Mouse (Mus musculus) CH12.LX (cell line): ENCODE measurements around the gene Actr8. TPM values are rescaled to one million over a fixed set of nuclear protein-coding genes. Genes with fewer than 3 reads are reported as not detected.

ENCODE experiments used
- DNase-seq: peaks from one replicate; pipeline ENCODE4 v3.0.0-alpha.2; 2013; ENCODE audit errors: extremely low read depth
- H3K27ac ChIP-seq: 2 replicates; pipeline ENCODE4 v1.5.1; 2012; ENCODE audit warnings: low read depth, mild to moderate bottlenecking, control low read depth, moderate library complexity; ENCODE audit not compliant: insufficient read depth
- H3K27me3 ChIP-seq: replicated peaks from 2 replicates; pipeline ENCODE3; 2012; ENCODE audit warnings: inconsistent platforms
- H3K36me3 ChIP-seq, 2 experiments: replicated peaks in 1 of 2; 2 replicates each; pipeline versions ENCODE3 to v1.6.1; 2012; ENCODE audit warnings: inconsistent platforms in 1 of 2, low read length in 1 of 2, mild to moderate bottlenecking in 1 of 2, mixed read lengths in 1 of 2, moderate library complexity in 1 of 2; ENCODE audit not compliant: control insufficient read depth in 1 of 2, insufficient read depth in 1 of 2
- H3K4me1 ChIP-seq, 2 experiments: 2 replicates each; pipeline ENCODE4 v1.6.1; 2012; ENCODE audit warnings: inconsistent platforms in 1 of 2, moderate library complexity in 1 of 2; ENCODE audit not compliant: insufficient read depth in 2 of 2, control insufficient read depth in 1 of 2
- H3K4me2 ChIP-seq: 2 replicates; pipeline ENCODE4 v1.6.1; 2012; ENCODE audit warnings: low read depth, mild to moderate bottlenecking, control low read depth; ENCODE audit not compliant: poor library complexity, insufficient read depth, severe bottlenecking
- H3K4me3 ChIP-seq, 3 experiments: fragments of 150-350 bp in 1 of 3; sonication (generic) in 1 of 3; replicated peaks in 1 of 3; 2 replicates each; pipeline versions ENCODE3 to v1.5.1; 2011 to 2012; ENCODE audit warnings: low read depth in 2 of 3, low read length in 2 of 3, mild to moderate bottlenecking in 2 of 3, moderate library complexity in 2 of 3, control low read depth in 1 of 3, improper control_type of control experiment in 1 of 3, inconsistent platforms in 1 of 3, mixed read lengths in 1 of 3; ENCODE audit not compliant: poor library complexity in 1 of 3
- H3K79me2 ChIP-seq: replicated peaks from 2 replicates; pipeline ENCODE4 v1.6.1; 2012; ENCODE audit warnings: mild to moderate bottlenecking, moderate library complexity; ENCODE audit not compliant: control insufficient read depth, poor library complexity, insufficient read depth, severe bottlenecking; ENCODE audit errors: extremely low read depth
- H3K9ac ChIP-seq: 2 replicates; pipeline ENCODE4 v1.6.1; 2012; ENCODE audit warnings: low read depth, mild to moderate bottlenecking, control low read depth, moderate library complexity; ENCODE audit not compliant: insufficient read depth
- H3K9me3 ChIP-seq: replicated peaks from 2 replicates; pipeline ENCODE3; 2012; ENCODE audit warnings: low read length, inconsistent platforms, mixed read lengths
- BHLHE40 ChIP-seq: IDR thresholded peaks from 2 replicates; pipeline ENCODE4 v1.6.1; 2011; ENCODE audit warnings: mild to moderate bottlenecking, low read depth, low read length, improper control_type of control experiment
- CHD1 ChIP-seq: IDR thresholded peaks from 2 replicates; pipeline ENCODE4 v1.6.1; 2012; ENCODE audit warnings: low read depth, low read length, improper control_type of control experiment, inconsistent platforms
- CTCF ChIP-seq, 2 experiments: IDR thresholded peaks in 1 of 2; conservative IDR thresholded peaks in 1 of 2; 2 replicates each; pipeline ENCODE4 v1.5.1; 2011 to 2012; ENCODE audit warnings: low read depth in 2 of 2, low read length in 2 of 2, improper control_type of control experiment in 1 of 2, inconsistent platforms in 1 of 2, mild to moderate bottlenecking in 1 of 2, moderate library complexity in 1 of 2
- HCFC1 ChIP-seq: IDR thresholded peaks from 2 replicates; pipeline ENCODE4 v1.6.1; 2012; ENCODE audit warnings: low read depth, mild to moderate bottlenecking, inconsistent platforms, low read length, improper control_type of control experiment
- KAT2A ChIP-seq: IDR thresholded peaks from 2 replicates; pipeline ENCODE4 v1.6.1; 2012; ENCODE audit warnings: low read length, improper control_type of control experiment, inconsistent platforms; ENCODE audit not compliant: insufficient replicate concordance
- MEF2A ChIP-seq: IDR thresholded peaks from 2 replicates; pipeline ENCODE4 v1.6.1; 2014; ENCODE audit warnings: low read depth, mild to moderate bottlenecking, inconsistent platforms, low read length, improper control_type of control experiment, borderline replicate concordance
- MXI1 ChIP-seq: IDR thresholded peaks from 2 replicates; pipeline ENCODE4 v1.6.1; 2011; ENCODE audit warnings: mild to moderate bottlenecking, low read depth, low read length, improper control_type of control experiment
- MYC ChIP-seq: IDR thresholded peaks from 2 replicates; pipeline ENCODE4 v1.6.1; 2011; ENCODE audit warnings: low read depth, mild to moderate bottlenecking, improper control_type of control experiment, low read length
- NELFE ChIP-seq: IDR thresholded peaks from 2 replicates; pipeline ENCODE4 v1.6.1; 2011; ENCODE audit warnings: low read depth, low read length, improper control_type of control experiment
- POLR2AphosphoS2 ChIP-seq: IDR thresholded peaks from 2 replicates; pipeline ENCODE4 v1.6.1; 2011; ENCODE audit warnings: low read depth, low read length, improper control_type of control experiment
- RAD21 ChIP-seq: IDR thresholded peaks from 2 replicates; pipeline ENCODE4 v1.6.1; 2011; ENCODE audit warnings: low read depth, mild to moderate bottlenecking, low read length, improper control_type of control experiment, moderate library complexity
- SMC3 ChIP-seq: IDR thresholded peaks from 2 replicates; pipeline ENCODE4 v1.6.1; 2011; ENCODE audit warnings: low read depth, low read length, improper control_type of control experiment
- TBP ChIP-seq: conservative IDR thresholded peaks from 2 replicates; pipeline ENCODE4 v1.6.1; 2011; ENCODE audit warnings: low read depth, low read length, improper control_type of control experiment
- TCF12 ChIP-seq: IDR thresholded peaks from 2 replicates; pipeline ENCODE4 v1.6.1; 2014; ENCODE audit warnings: low read depth, mild to moderate bottlenecking, inconsistent platforms, low read length, improper control_type of control experiment
- ZC3H11A ChIP-seq: IDR thresholded peaks from 2 replicates; pipeline ENCODE4 v1.6.1; 2012; ENCODE audit warnings: low read depth, mild to moderate bottlenecking, inconsistent platforms, low read length, improper control_type of control experiment
- ZKSCAN1 ChIP-seq: IDR thresholded peaks from 2 replicates; pipeline ENCODE4 v1.6.1; 2012; ENCODE audit warnings: low read depth, inconsistent platforms, low read length, improper control_type of control experiment, borderline replicate concordance
- dilution Hi-C: fragments of 300-500 bp; cut with MboI; formaldehyde crosslinking; loops from 2 replicates; pipeline ENCODE4 v1.14.3; 2020; ENCODE audit warnings: low sequenced_read_pairs; ENCODE audit not compliant: extremely low pct_unique_long_range_greater_than_20kb, extremely low pct_ligation_motif_present
- in situ Hi-C: fragments of 300-500 bp; cut with MboI; formaldehyde crosslinking; loops from 3 replicates; pipeline ENCODE4 v1.14.3; 2019; ENCODE audit warnings: low sequenced_read_pairs, low pct_ligation_motif_present, low pct_unique_long_range_greater_than_20kb, mixed read lengths
- polyA plus RNA-seq: library from polyadenylated mRNA; unstranded; fragments of >175 nt; gene quantifications from 2 replicates; pipeline ENCODE4 v1.2.1, GENCODE M21; 2012; ENCODE audit warnings: low read depth; ENCODE audit not compliant: insufficient read length
- total RNA-seq, 2 experiments: library from RNA; depleted of rRNA; stranded (reverse); fragments of 300-350 nt in 1 of 2; fragments of >200 nt in 1 of 2; gene quantifications; 2 replicates each; pipeline ENCODE4 v1.2.3; 2012 to 2014

Actr8 gene
- total and polyA plus RNA-seq, 3 experiments: 26.7 to 34.3 (median 33.4) TPM

- Histone ChIP-seq H3K9me3 (no peaks in the 10 kb centered on the region), H3K9ac (no peak overlapping the region), H3K4me2 (no peak overlapping the region), H3K27ac (no peak overlapping the region), H3K27me3 (no peaks in the 10 kb centered on the region), H3K79me2 (no peaks in the 10 kb centered on the region), H3K4me3 (no peak overlapping the region), H3K4me1 (peaks cover 0 to 14% of the 10 kb centered on the region in 2 experiments; a peak in 2 of 4 replicates), H3K36me3 (no peaks in the 10 kb centered on the region)
- no peak for TF ChIP-seq ZC3H11A
- TF ChIP-seq TCF12: no peak
- no peak for TF ChIP-seq NELFE
- TF ChIP-seq TBP: no peak
- TF ChIP-seq MYC: no peak
- TF ChIP-seq ZKSCAN1: no peak
- TF ChIP-seq MEF2A: no peak
- no peak for TF ChIP-seq MXI1
- no peak for TF ChIP-seq KAT2A
- in situ Hi-C loops: no loop called here
- dilution Hi-C loops: no loop called here
- DNase-seq: no peak
Measured at GRCm38 (mm10) chr14:30022471-30022870, 44.3 kb downstream of the Actr8 start.

GRCm38 (mm10) chr14:30024387-30024786 is 46.2 kb downstream of the Actr8 start:
- H3K27me3 ChIP-seq: no peaks in the 10 kb centered on the region
- peaks cover 0 to 14% of the 10 kb centered on the region in 2 experiments; a peak in 2 of 4 replicates for H3K4me1 ChIP-seq
- DNase-seq: no peak
- dilution Hi-C loops: no loop called here
- H3K27ac ChIP-seq: no peak overlapping the region
- no peak overlapping the region for H3K4me3 ChIP-seq
- no peaks in the 10 kb centered on the region for H3K79me2 ChIP-seq
- H3K9ac ChIP-seq: peak overlapping the region; percentile 14; the same call in 1 of the 2 replicates
- H3K36me3 ChIP-seq: no peaks in the 10 kb centered on the region
- peak overlapping the region; percentile 44; the same call in 1 of the 2 replicates for H3K4me2 ChIP-seq
- in situ Hi-C loops: no loop called here
- H3K9me3 ChIP-seq: no peaks in the 10 kb centered on the region
- TF ChIP-seq BHLHE40 (0 out of 2 replicates have a peak, but pooled peaks have one; percentile 15), MYC (0 out of 2 replicates have a peak, but pooled peaks have one; percentile 19), POLR2AphosphoS2 (no peak), CHD1 (no peak)

GRCm38 (mm10) chr14:30027378-30027777 is 49.2 kb downstream of the Actr8 start:
- TF ChIP-seq RAD21: peak; percentile 53
- no peak for TF ChIP-seq ZKSCAN1
- TF ChIP-seq SMC3: peak; percentile 68
- TF ChIP-seq CTCF (conservative IDR thresholded peaks at IDR 0.05 in 1 of 2, IDR thresholded peaks at IDR 0.05 in 1 of 2; ENCODE audit: low read depth in 2 of 2, low read length in 2 of 2): peak; percentile 57 to 76
- no peak for TF ChIP-seq HCFC1
- TF ChIP-seq, all 38 proteins: peak for 3
- no peaks in the 10 kb centered on the region for H3K79me2 ChIP-seq
- dilution Hi-C loops (no loop called here), in situ Hi-C loops (no loop called here)
- DNase-seq: peak; percentile 59
- peaks cover 0 to 10% of the 10 kb centered on the region in 2 experiments; a peak in 1 of 4 replicates for H3K4me1 ChIP-seq
- no peak overlapping the region for H3K27ac ChIP-seq
- H3K9me3 ChIP-seq: no peaks in the 10 kb centered on the region
- H3K4me2 ChIP-seq: no peak overlapping the region
- H3K4me3 ChIP-seq: no peak overlapping the region
- H3K27me3 ChIP-seq: no peaks in the 10 kb centered on the region
- H3K36me3 ChIP-seq: no peaks in the 10 kb centered on the region
- no peak overlapping the region for H3K9ac ChIP-seq
